In the genomic region with DNA sequence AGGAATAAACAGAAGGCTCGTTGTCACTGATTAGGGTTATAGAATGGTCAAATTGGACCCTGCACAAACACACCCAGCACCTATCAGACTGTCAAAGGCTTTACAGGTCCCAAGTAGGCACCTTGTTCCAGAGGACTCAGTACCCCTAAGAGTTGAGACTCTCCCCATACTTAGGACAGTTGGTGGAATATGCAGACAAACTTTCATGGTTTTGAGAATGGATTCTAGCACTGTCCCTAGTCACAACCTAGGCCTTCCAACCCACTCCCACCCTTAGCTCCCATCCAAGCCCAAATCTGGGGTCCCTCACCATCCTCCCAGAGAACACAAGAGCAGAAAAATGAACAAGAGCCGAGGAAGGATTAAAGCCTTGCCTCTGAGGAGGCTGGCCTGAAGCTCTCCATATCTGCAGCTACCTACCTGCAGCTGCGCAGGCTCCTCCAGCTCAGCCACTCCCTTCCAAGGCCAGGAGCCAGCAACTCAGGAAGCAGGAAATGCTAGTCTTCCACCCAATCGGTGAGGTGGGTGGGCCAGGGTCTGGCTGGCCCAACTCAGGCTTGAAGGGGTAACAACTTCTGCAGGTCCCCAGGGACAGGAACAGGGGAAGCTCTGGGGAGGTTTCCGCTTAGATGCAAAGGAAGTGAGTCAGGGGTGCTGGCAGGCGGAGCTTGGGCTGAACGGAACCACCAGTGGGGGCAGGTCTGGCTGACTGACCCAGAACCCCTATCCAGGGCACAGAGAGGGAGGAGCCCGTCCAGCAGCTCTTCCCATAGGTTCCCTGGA, we compare ENCODE assay signal across 8 mouse cellular contexts. TPM values are rescaled to one million over a fixed set of nuclear protein-coding genes. Genes with fewer than 3 reads are reported as not detected.
DNase-seq lines count a peak whose midpoint lies in the region; ATAC-seq and TF ChIP-seq lines count a peak whose summit lies in the region.

A gene (minus strand): TSS at position 715 of the 783 bp plus-strand sequence.

- H3K27ac ChIP-seq in left cerebral cortex, adult 2 months, result peak within 1 kb of the TSS; percentile 45
- H3K27ac ChIP-seq in cortical plate, adult 2 months (ENCODE audit: insufficient read depth, low read length), result peak within 1 kb of the TSS; percentile 23
- H3K27ac ChIP-seq in heart, embryonic 11.5 days (ENCODE audit: low read depth, low read length), result peak within 1 kb of the TSS; percentile 70
- H3K27ac ChIP-seq in kidney, embryonic 14.5 days (ENCODE audit: low read depth, low read length), result peak within 1 kb of the TSS; percentile 83
- peak within 1 kb of the TSS; percentile 98 for H3K27ac ChIP-seq in spleen, adult 2 months (ENCODE audit: insufficient read depth, low read length)

- DNase-seq in left cerebral cortex, adult 2 months (ENCODE audit: extremely low spot score in 1 of 2, low spot score in 2 of 2), result no peak
- DNase-seq in left cerebral cortex, adult 18-20 months (ENCODE audit: low spot score in 2 of 2), result no peak
- peak; percentile 79 for DNase-seq in lung, postnatal 14 days
- DNase-seq in spleen, adult 2 months (ENCODE audit: low read depth in 1 of 2, low spot score in 2 of 2), result peak; percentile 87 to 92
- no peak for DNase-seq in cerebellum, adult 11 months

- H3K4me2 ChIP-seq in heart, embryonic 11.5 days, result peak within 1 kb of the TSS; percentile 76
- H3K4me2 ChIP-seq in kidney, embryonic 14.5 days (replicated peaks; ENCODE audit: low read depth, low read length), result peak within 1 kb of the TSS; percentile 56

- no peaks in the 10 kb centered on the region for H3K4me1 ChIP-seq in cortical plate, adult 2 months (ENCODE audit: control insufficient read depth, insufficient read depth, low read length)
- peaks cover 32% of the 10 kb centered on the region for H3K4me1 ChIP-seq in heart, embryonic 11.5 days (ENCODE audit: control insufficient read depth, insufficient read depth, low read length)
- peaks cover 4% of the 10 kb centered on the region; the same call in 1 of the 2 replicates for H3K4me1 ChIP-seq in kidney, embryonic 14.5 days (ENCODE audit: control insufficient read depth, insufficient read depth, low read length)
- H3K4me1 ChIP-seq in spleen, adult 2 months (ENCODE audit: control insufficient read depth, insufficient read depth, insufficient read length), result peaks cover 21% of the 10 kb centered on the region; the same call in 1 of the 2 replicates

- H3K4me3 ChIP-seq in left cerebral cortex, adult 2 months, result peak within 1 kb of the TSS; percentile 27
- peak within 1 kb of the TSS; percentile 14; the same call in 1 of the 2 replicates for H3K4me3 ChIP-seq in cortical plate, adult 2 months (ENCODE audit: insufficient read depth, low read length)
- peak within 1 kb of the TSS; percentile 43 for H3K4me3 ChIP-seq in heart, embryonic 11.5 days (ENCODE audit: low read depth, low read length)
- peak within 1 kb of the TSS; percentile 31 for H3K4me3 ChIP-seq in kidney, embryonic 14.5 days (ENCODE audit: low read length)
- peak within 1 kb of the TSS; percentile 78 for H3K4me3 ChIP-seq in spleen, adult 2 months (ENCODE audit: extremely low read depth, insufficient read depth, insufficient read length)

- TF ChIP-seq POLR2A in cortical plate, adult 2 months (IDR thresholded peaks at IDR 0.05; ENCODE audit: extremely low read depth, insufficient read depth, low read length), result 0 out of 2 replicates have a peak, but pooled peaks have one; percentile 9
- peak; percentile 79 for TF ChIP-seq POLR2A in spleen, adult 2 months (IDR thresholded peaks at IDR 0.05; ENCODE audit: low read depth, low read length)

- intact Hi-C loops in left cerebral cortex, adult 2 months (cut with DNase I), result no loop called here

- H3K9me3 ChIP-seq in heart, embryonic 11.5 days (replicated peaks; ENCODE audit: control insufficient read depth, low read length), result no peaks in the 10 kb centered on the region
- no peaks in the 10 kb centered on the region for H3K9me3 ChIP-seq in kidney, embryonic 14.5 days (ENCODE audit: control insufficient read depth, low read length)

- H3K27me3 ChIP-seq in heart, embryonic 11.5 days (ENCODE audit: control insufficient read depth, insufficient read depth, low read length), result peaks cover 21% of the 10 kb centered on the region
- no peaks in the 10 kb centered on the region for H3K27me3 ChIP-seq in kidney, embryonic 14.5 days (ENCODE audit: control insufficient read depth, insufficient read depth, low read length)
- H3K27me3 ChIP-seq in spleen, adult 2 months (ENCODE audit: control insufficient read depth, insufficient read depth, low read length), result no peaks in the 10 kb centered on the region

- H3K36me3 ChIP-seq in heart, embryonic 11.5 days (ENCODE audit: control insufficient read depth, insufficient read depth, low read length), result peaks cover 15% of the 10 kb centered on the region
- peaks cover 30% of the 10 kb centered on the region for H3K36me3 ChIP-seq in kidney, embryonic 14.5 days (ENCODE audit: control insufficient read depth, insufficient read depth, low read length)
- peaks cover 18% of the 10 kb centered on the region for H3K36me3 ChIP-seq in spleen, adult 2 months (ENCODE audit: control insufficient read depth, insufficient read depth, low read length)

- 8% methylated on average over 8 of the region's 8 CpGs for WGBS in heart, embryonic 11.5 days (ENCODE audit: insufficient replicate concordance)
- WGBS in kidney, embryonic 14.5 days, result 12% methylated on average over 8 of the region's 8 CpGs
- 2% methylated on average over 8 of the region's 8 CpGs for WGBS in spleen, adult 2 months

- TF ChIP-seq CTCF in left cerebral cortex, adult 2 months (IDR thresholded peaks at IDR 0.05), result no peak; the same call in 1 of the 2 replicates
- no peak for TF ChIP-seq CTCF in cortical plate, adult 2 months (IDR thresholded peaks at IDR 0.05; ENCODE audit: extremely low read depth, insufficient read depth, low read length)
- no peak for TF ChIP-seq CTCF in spleen, adult 2 months (IDR thresholded peaks at IDR 0.05; ENCODE audit: extremely low read depth, insufficient read depth, insufficient read length, insufficient replicate concordance)

- H3K9ac ChIP-seq in heart, embryonic 11.5 days (ENCODE audit: low read depth, low read length), result peak within 1 kb of the TSS; percentile 54
- H3K9ac ChIP-seq in kidney, embryonic 14.5 days (ENCODE audit: low read depth, low read length), result peak within 1 kb of the TSS; percentile 44; the same call in 1 of the 2 replicates

- ATAC-seq in heart, embryonic 11.5 days (replicated peaks; ENCODE audit: insufficient number of reproducible peaks, low FRiP score, low TSS enrichment), result peak; percentile 59
- ATAC-seq in kidney, embryonic 14.5 days (ENCODE audit: low FRiP score, low TSS enrichment), result peak; percentile 69

RNA-seq across cellular contexts. Expression of the gene that starts here (rescaled TPM):
- total RNA-seq in left cerebral cortex, adult 2 months (2021), result 1 to 10 TPM; 2.0 to 2.2 TPM
- 1 to 10 TPM; 2.2 to 2.5 TPM for total RNA-seq in left cerebral cortex, adult 18-20 months (2021)
- polyA plus RNA-seq in cortical plate, adult 2 months (2012; rRNA removed), result 2.5 TPM in 2 replicates
- 5.9 and 8.3 TPM in 2 replicates for polyA plus RNA-seq in heart, embryonic 11.5 days (2014; fragmentation: Nextera tagmentation; extraction: Ambion mirVana)
- 6.8 and 11.3 TPM in 2 replicates for polyA plus RNA-seq in kidney, embryonic 14.5 days (2014; fragmentation: Nextera tagmentation; extraction: Ambion mirVana)
- 77.5 and 104 TPM in 2 replicates for polyA plus RNA-seq in spleen, adult 2 months (2012; rRNA removed)

Comparison
In these comparisons a context has a peak if more than half of its experiments do, and no peak if none do; other contexts are left out.
1. DNase-seq: peak in lung, postnatal 14 days (single experiment) and spleen, adult 2 months (2 of 2); none in left cerebral cortex, adult 2 months (0 of 2), left cerebral cortex, adult 18-20 months (0 of 2) and cerebellum, adult 11 months (single experiment).
2. H3K27ac ChIP-seq: peak in every context shown above with its lines; median percentile 98 in spleen, adult 2 months; 83 in kidney, embryonic 14.5 days; 70 in heart, embryonic 11.5 days; 45 in left cerebral cortex, adult 2 months; 23 in cortical plate, adult 2 months.
3. H3K4me3 ChIP-seq: peak in every context shown above with its lines; median percentile 78 in spleen, adult 2 months; 43 in heart, embryonic 11.5 days; 31 in kidney, embryonic 14.5 days; 27 in left cerebral cortex, adult 2 months; 14 in cortical plate, adult 2 months.